Mouse (Mus musculus): ENCODE results near the gene Hipk3. TPM values are rescaled to one million over a fixed set of nuclear protein-coding genes. Genes with fewer than 3 reads are reported as not detected.

Hipk3 gene
- total RNA-seq, 2 experiments from 2014 or later = 209 to 220 TPM

GRCm38 (mm10) chr2:104471161-104471560 is 23.1 kb downstream of the Hipk3 start:
- DNase-seq = no peak

- no peak for DNase-seq
Measured at GRCm38 (mm10) chr2:104470536-104470935, 23.7 kb downstream of the Hipk3 start.

GRCm38 (mm10) chr2:104468419-104468818 is 25.8 kb downstream of the Hipk3 start:
- DNase-seq = peak in 1 of 2 experiments; percentile 54

GRCm38 (mm10) chr2:104466908-104467616 is 27.2 kb downstream of the Hipk3 start:
- peak; percentile 65 to 84 for DNase-seq

- no peak for DNase-seq
Measured at GRCm38 (mm10) chr2:104465639-104466430, 28.4 kb downstream of the Hipk3 start.

- DNase-seq = no peak
Measured at GRCm38 (mm10) chr2:104460021-104460420, 34.2 kb downstream of the Hipk3 start.

GRCm38 (mm10) chr2:104458569-104459332 is 35.5 kb downstream of the Hipk3 start:
- DNase-seq = no peak

- no peak for DNase-seq
Measured at GRCm38 (mm10) chr2:104457106-104457505, 37.1 kb downstream of the Hipk3 start.

- DNase-seq = no peak
Measured at GRCm38 (mm10) chr2:104450685-104451084, 43.6 kb downstream of the Hipk3 start.

GRCm38 (mm10) chr2:104449191-104449590 is 45.1 kb downstream of the Hipk3 start:
- DNase-seq = peak in 1 of 2 experiments; percentile 45

GRCm38 (mm10) chr2:104448201-104448600 is 46.0 kb downstream of the Hipk3 start:
- DNase-seq = no peak

- no peak for DNase-seq
Measured at GRCm38 (mm10) chr2:104446016-104446415, 48.2 kb downstream of the Hipk3 start.

- DNase-seq = peak; percentile 77 to 82
Measured at GRCm38 (mm10) chr2:104444776-104445175, 49.5 kb downstream of the Hipk3 start.

- DNase-seq = no peak
Measured at GRCm38 (mm10) chr2:104442341-104442740, 51.9 kb downstream of the Hipk3 start.

- DNase-seq = no peak
Measured at GRCm38 (mm10) chr2:104436226-104436625, 58.0 kb downstream of the Hipk3 start.

GRCm38 (mm10) chr2:104431067-104431466 is 63.2 kb downstream of the Hipk3 start:
- DNase-seq = no peak

- no peak for DNase-seq
Measured at GRCm38 (mm10) chr2:104430566-104430965, 63.7 kb downstream of the Hipk3 start.

GRCm38 (mm10) chr2:104426112-104426511 is 68.1 kb downstream of the Hipk3 start:
- DNase-seq = peak in 1 of 2 experiments; percentile 46

- no peak for DNase-seq
Measured at GRCm38 (mm10) chr2:104422230-104422629, 72.0 kb downstream of the Hipk3 start.

GRCm38 (mm10) chr2:104420805-104421204 is 73.4 kb downstream of the Hipk3 start:
- no peak for DNase-seq

GRCm38 (mm10) chr2:104419999-104420398 is 74.2 kb downstream of the Hipk3 start:
- DNase-seq = no peak

GRCm38 (mm10) chr2:104419411-104419810 is 74.8 kb downstream of the Hipk3 start:
- DNase-seq = no peak

- DNase-seq = no peak
Measured at GRCm38 (mm10) chr2:104413011-104413410, 81.2 kb downstream of the Hipk3 start.
